Mouse (Mus musculus): ENCODE results near the gene Nr2f1. TPM values are rescaled to one million over a fixed set of nuclear protein-coding genes. Genes with fewer than 3 reads are reported as not detected.

The Nr2f1 gene
- polyA plus RNA-seq, 1 experiment, result 5.9 TPM

- 11% methylated on average over 14 of the region's 14 CpGs for WGBS
- no peak for TF ChIP-seq POLR2A (IDR thresholded peaks at IDR 0.05; ENCODE audit: low read depth, low read length)
- TF ChIP-seq CTCF (IDR thresholded peaks at IDR 0.05; ENCODE audit: extremely low read depth, insufficient read length, insufficient replicate concordance, low read depth, low read length), result no peak
- no peaks in the 10 kb centered on the region for H3K4me1 ChIP-seq (ENCODE audit: control insufficient read depth, insufficient read depth, insufficient read length, low read length)
- no peak overlapping the region for H3K27ac ChIP-seq (ENCODE audit: insufficient read depth, low read depth, low read length)
- peaks cover 70% of the 10 kb centered on the region for H3K27me3 ChIP-seq (ENCODE audit: control insufficient read depth, insufficient read depth, low read length)
- no peak overlapping the region for H3K4me3 ChIP-seq (ENCODE audit: low read depth, low read length)
- no peaks in the 10 kb centered on the region for H3K36me3 ChIP-seq (ENCODE audit: control insufficient read depth, insufficient read depth, low read length)
Measured at GRCm38 (mm10) chr13:78184786-78185466, 14.6 kb downstream of the Nr2f1 start.

- H3K4me1 ChIP-seq (ENCODE audit: control insufficient read depth, insufficient read depth, insufficient read length, low read length), result no peaks in the 10 kb centered on the region
- no peaks in the 10 kb centered on the region for H3K36me3 ChIP-seq (ENCODE audit: control insufficient read depth, insufficient read depth, low read length)
- TF ChIP-seq POLR2A (IDR thresholded peaks at IDR 0.05; ENCODE audit: low read depth, low read length) (no peak), CTCF (IDR thresholded peaks at IDR 0.05; ENCODE audit: extremely low read depth, insufficient read length, insufficient replicate concordance, low read depth, low read length) (no peak)
- 17% methylated on average over 5 of the region's 5 CpGs for WGBS
- no peak overlapping the region for H3K27ac ChIP-seq (ENCODE audit: insufficient read depth, low read depth, low read length)
- peaks cover 74% of the 10 kb centered on the region for H3K27me3 ChIP-seq (ENCODE audit: control insufficient read depth, insufficient read depth, low read length)
- H3K4me3 ChIP-seq (ENCODE audit: low read depth, low read length), result no peak overlapping the region
Measured at GRCm38 (mm10) chr13:78183986-78184385, 15.6 kb downstream of the Nr2f1 start.

- no peaks in the 10 kb centered on the region for H3K36me3 ChIP-seq (ENCODE audit: control insufficient read depth, insufficient read depth, low read length)
- 18% methylated on average over 5 of the region's 5 CpGs for WGBS
- no peak overlapping the region for H3K27ac ChIP-seq (ENCODE audit: insufficient read depth, low read depth, low read length)
- TF ChIP-seq POLR2A (IDR thresholded peaks at IDR 0.05; ENCODE audit: low read depth, low read length), result no peak
- H3K4me3 ChIP-seq (ENCODE audit: low read depth, low read length), result no peak overlapping the region
- no peaks in the 10 kb centered on the region for H3K4me1 ChIP-seq (ENCODE audit: control insufficient read depth, insufficient read depth, insufficient read length, low read length)
- H3K27me3 ChIP-seq (ENCODE audit: control insufficient read depth, insufficient read depth, low read length), result peaks cover 68% of the 10 kb centered on the region
Measured at GRCm38 (mm10) chr13:78183004-78183403, 16.6 kb downstream of the Nr2f1 start.

- H3K27me3 ChIP-seq (ENCODE audit: control insufficient read depth, insufficient read depth, low read length), result peaks cover 60% of the 10 kb centered on the region
- H3K27ac ChIP-seq (ENCODE audit: insufficient read depth, low read depth, low read length), result no peak overlapping the region
- no peaks in the 10 kb centered on the region for H3K36me3 ChIP-seq (ENCODE audit: control insufficient read depth, insufficient read depth, low read length)
- H3K4me1 ChIP-seq (ENCODE audit: control insufficient read depth, insufficient read depth, insufficient read length, low read length), result no peaks in the 10 kb centered on the region
- 10% methylated on average over 14 of the region's 14 CpGs for WGBS
- H3K4me3 ChIP-seq (ENCODE audit: low read depth, low read length), result no peak overlapping the region
- TF ChIP-seq POLR2A (IDR thresholded peaks at IDR 0.05; ENCODE audit: low read depth, low read length) (no peak), CTCF (IDR thresholded peaks at IDR 0.05; ENCODE audit: extremely low read depth, insufficient read length, insufficient replicate concordance, low read depth, low read length) (no peak)
Measured at GRCm38 (mm10) chr13:78181930-78182558, 17.5 kb downstream of the Nr2f1 start.

DNA sequence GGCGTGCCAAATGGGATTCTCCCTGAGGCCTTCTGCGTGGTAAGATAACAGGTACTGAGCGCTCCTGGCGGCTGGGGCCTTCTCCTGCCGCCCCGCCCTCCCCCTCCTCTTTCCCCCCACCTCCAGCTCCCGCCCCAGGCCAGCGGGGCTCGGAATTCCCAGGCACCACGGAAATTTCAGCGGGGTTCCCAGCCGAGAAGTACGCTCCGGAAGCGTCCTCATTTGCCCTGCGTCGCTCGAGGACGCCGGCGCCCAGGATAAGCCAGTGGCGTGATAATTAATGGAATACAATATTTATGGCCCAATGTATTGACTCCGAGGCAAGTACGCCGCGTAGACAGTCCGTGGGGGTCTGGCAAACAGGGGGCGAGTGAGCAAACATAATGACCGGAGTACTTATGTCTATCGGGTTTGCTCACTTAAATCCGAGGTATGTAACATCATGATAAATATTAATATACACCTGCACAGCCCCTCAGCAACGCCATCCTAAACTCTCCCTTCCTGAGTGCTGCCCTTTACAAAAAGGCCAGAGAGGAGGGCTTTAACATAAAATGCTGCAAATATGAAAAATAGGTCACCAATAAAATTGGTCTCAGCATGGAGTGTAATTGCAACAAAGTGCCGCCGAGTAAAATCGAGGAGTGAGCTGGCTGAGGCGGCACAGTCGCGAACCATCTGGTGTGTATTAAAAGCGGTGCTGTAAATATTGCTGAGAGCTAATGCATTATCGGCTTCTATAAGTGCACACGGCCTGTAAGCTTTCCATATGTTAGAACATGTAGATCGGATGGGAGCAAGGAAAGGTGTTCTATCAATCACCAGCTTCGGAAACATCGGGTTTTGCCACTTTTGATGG lies 18.3 kb downstream of the Nr2f1 start:
- Histone ChIP-seq H3K36me3 (ENCODE audit: control insufficient read depth, insufficient read depth, low read length) (no peaks in the 10 kb centered on the region), H3K27me3 (ENCODE audit: control insufficient read depth, insufficient read depth, low read length) (peaks cover 59% of the 10 kb centered on the region), H3K4me3 (ENCODE audit: low read depth, low read length) (no peak overlapping the region), H3K27ac (ENCODE audit: insufficient read depth, low read depth, low read length) (no peak overlapping the region), H3K4me1 (ENCODE audit: control insufficient read depth, insufficient read depth, insufficient read length, low read length) (no peaks in the 10 kb centered on the region)
- TF ChIP-seq CTCF (IDR thresholded peaks at IDR 0.05; ENCODE audit: extremely low read depth, insufficient read length, insufficient replicate concordance, low read depth, low read length) (no peak), POLR2A (IDR thresholded peaks at IDR 0.05; ENCODE audit: low read depth, low read length) (no peak)
- WGBS, result 2% methylated on average over 44 of the region's 44 CpGs

GRCm38 (mm10) chr13:78180261-78180660 lies 19.3 kb downstream of the Nr2f1 start:
- Histone ChIP-seq H3K4me1 (ENCODE audit: control insufficient read depth, insufficient read depth, insufficient read length, low read length) (no peaks in the 10 kb centered on the region), H3K27me3 (ENCODE audit: control insufficient read depth, insufficient read depth, low read length) (peaks cover 61% of the 10 kb centered on the region)

More at GRCm38 (mm10) chr13:78180261-78180660, 19.3 kb downstream of the Nr2f1 start:
- Histone ChIP-seq H3K36me3 (ENCODE audit: control insufficient read depth, insufficient read depth, low read length) (no peaks in the 10 kb centered on the region), H3K4me3 (ENCODE audit: low read depth, low read length) (no peak overlapping the region), H3K27ac (ENCODE audit: insufficient read depth, low read depth, low read length) (no peak overlapping the region)
- no peak for TF ChIP-seq CTCF (IDR thresholded peaks at IDR 0.05; ENCODE audit: extremely low read depth, insufficient read length, insufficient replicate concordance, low read depth, low read length)
- TF ChIP-seq POLR2A (IDR thresholded peaks at IDR 0.05; ENCODE audit: low read depth, low read length), result no peak
- 39% methylated on average over 3 of the region's 3 CpGs for WGBS
